Mouse (Mus musculus): ENCODE data around the gene Mapk8ip2. TPM values are rescaled to one million over a fixed set of nuclear protein-coding genes. Genes with fewer than 3 reads are reported as not detected.

Gene Mapk8ip2
- polyA plus RNA-seq, 1 experiment = 0.11 TPM

GRCm38 (mm10) chr15:89442486-89443070, 11.1 kb upstream of the Mapk8ip2 start:
- Histone ChIP-seq H3K27ac (ENCODE audit: control insufficient read depth, insufficient read depth, low read length) (no peak overlapping the region), H3K4me1 (replicated peaks; ENCODE audit: control insufficient read depth, insufficient read depth, low read length) (no peaks in the 10 kb centered on the region), H3K4me3 (ENCODE audit: control insufficient read depth, insufficient read depth, low read length) (no peak overlapping the region), H3K36me3 (ENCODE audit: control insufficient read depth, insufficient read depth, low read length) (no peaks in the 10 kb centered on the region), H3K27me3 (ENCODE audit: control insufficient read depth, insufficient read depth, low read length) (no peaks in the 10 kb centered on the region)
- no peak for DNase-seq
- TF ChIP-seq CTCF (IDR thresholded peaks at IDR 0.05; ENCODE audit: borderline replicate concordance, control insufficient read depth, extremely low read depth, insufficient read depth, low read length, poor library complexity) = no peak
- TF ChIP-seq POLR2A (IDR thresholded peaks at IDR 0.05; ENCODE audit: control insufficient read depth, extremely low read depth, insufficient read depth, low read length, poor library complexity) = no peak
- whole genome bisulfite sequencing = 59% methylated on average over 8 of the region's 8 CpGs

GRCm38 (mm10) chr15:89452906-89453864, 528 bp upstream of the Mapk8ip2 start:
- Histone ChIP-seq H3K36me3 (ENCODE audit: control insufficient read depth, insufficient read depth, low read length) (no peaks in the 10 kb centered on the region), H3K27ac (ENCODE audit: control insufficient read depth, insufficient read depth, low read length) (no peak overlapping the region), H3K4me1 (replicated peaks; ENCODE audit: control insufficient read depth, insufficient read depth, low read length) (peaks cover 8% of the 10 kb centered on the region), H3K4me3 (ENCODE audit: control insufficient read depth, insufficient read depth, low read length) (no peak overlapping the region), H3K27me3 (ENCODE audit: control insufficient read depth, insufficient read depth, low read length) (peaks cover 8% of the 10 kb centered on the region; the same call in 1 of the 2 replicates)
- WGBS = 7% methylated on average over 24 of the region's 24 CpGs
- peak; percentile 55 for DNase-seq
- TF ChIP-seq POLR2A (IDR thresholded peaks at IDR 0.05; ENCODE audit: control insufficient read depth, extremely low read depth, insufficient read depth, low read length, poor library complexity) (no peak), CTCF (IDR thresholded peaks at IDR 0.05; ENCODE audit: borderline replicate concordance, control insufficient read depth, extremely low read depth, insufficient read depth, low read length, poor library complexity) (no peak)

DNA sequence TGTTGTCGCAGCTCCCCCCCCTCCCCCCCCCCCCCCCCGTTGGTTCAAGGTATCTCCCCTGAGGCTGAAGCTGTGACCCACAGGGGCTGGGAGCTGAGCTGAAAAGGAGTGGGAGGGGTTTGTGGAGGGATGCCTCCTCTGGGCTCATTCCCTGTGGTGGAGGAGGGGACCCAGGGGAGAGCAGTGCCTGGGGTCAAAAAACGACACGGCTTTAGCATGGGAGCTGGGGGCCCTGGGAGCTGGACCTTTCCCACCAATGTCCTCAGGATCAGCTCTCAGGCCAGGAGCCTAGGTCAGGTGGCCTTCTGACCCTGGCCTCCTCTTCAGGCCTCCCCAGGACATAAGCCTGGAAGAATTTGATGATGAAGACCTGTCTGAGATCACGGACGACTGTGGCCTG, 1.1 kb downstream of the Mapk8ip2 start:
- 38% methylated on average over 6 of the region's 6 CpGs for WGBS
- DNase-seq = no peak
- no peaks in the 10 kb centered on the region for H3K36me3 ChIP-seq (ENCODE audit: control insufficient read depth, insufficient read depth, low read length)
- H3K4me3 ChIP-seq (ENCODE audit: control insufficient read depth, insufficient read depth, low read length) = no peak overlapping the region
- H3K27ac ChIP-seq (ENCODE audit: control insufficient read depth, insufficient read depth, low read length) = no peak overlapping the region
- H3K4me1 ChIP-seq (replicated peaks; ENCODE audit: control insufficient read depth, insufficient read depth, low read length) = peaks cover 13% of the 10 kb centered on the region
- TF ChIP-seq POLR2A (IDR thresholded peaks at IDR 0.05; ENCODE audit: control insufficient read depth, extremely low read depth, insufficient read depth, low read length, poor library complexity) = no peak
- no peak for TF ChIP-seq CTCF (IDR thresholded peaks at IDR 0.05; ENCODE audit: borderline replicate concordance, control insufficient read depth, extremely low read depth, insufficient read depth, low read length, poor library complexity)
- peaks cover 8% of the 10 kb centered on the region; the same call in 1 of the 2 replicates for H3K27me3 ChIP-seq (ENCODE audit: control insufficient read depth, insufficient read depth, low read length)

DNA sequence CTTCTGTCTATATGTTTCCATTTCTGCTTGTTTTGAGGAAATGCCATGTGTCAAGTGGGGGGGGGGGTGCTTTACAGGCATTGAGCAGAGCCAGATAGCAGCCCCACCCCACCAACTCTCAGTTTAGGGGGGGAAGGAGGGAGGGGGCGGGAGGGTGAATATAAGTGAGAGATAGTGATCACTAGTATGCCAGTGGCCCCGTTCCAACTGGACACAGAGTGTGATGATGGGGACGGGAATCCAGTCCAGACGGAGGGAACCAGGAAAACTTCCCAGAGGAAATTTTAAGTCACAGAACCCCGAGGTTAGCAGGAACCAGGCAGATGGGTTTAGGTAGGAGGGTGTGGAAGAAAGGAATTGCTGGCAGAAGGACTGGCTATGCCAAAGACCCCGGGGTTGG, 1.9 kb downstream of the Mapk8ip2 start:
- Histone ChIP-seq H3K27me3 (ENCODE audit: control insufficient read depth, insufficient read depth, low read length) (peaks cover 8% of the 10 kb centered on the region; the same call in 1 of the 2 replicates), H3K36me3 (ENCODE audit: control insufficient read depth, insufficient read depth, low read length) (no peaks in the 10 kb centered on the region), H3K27ac (ENCODE audit: control insufficient read depth, insufficient read depth, low read length) (no peak overlapping the region), H3K4me1 (replicated peaks; ENCODE audit: control insufficient read depth, insufficient read depth, low read length) (peaks cover 13% of the 10 kb centered on the region), H3K4me3 (ENCODE audit: control insufficient read depth, insufficient read depth, low read length) (no peak overlapping the region)
- no peak for TF ChIP-seq POLR2A (IDR thresholded peaks at IDR 0.05; ENCODE audit: control insufficient read depth, extremely low read depth, insufficient read depth, low read length, poor library complexity)
- no peak for TF ChIP-seq CTCF (IDR thresholded peaks at IDR 0.05; ENCODE audit: borderline replicate concordance, control insufficient read depth, extremely low read depth, insufficient read depth, low read length, poor library complexity)
- no peak for DNase-seq
- WGBS = 84% methylated on average over 6 of the region's 6 CpGs

- 7% methylated on average over 15 of the region's 15 CpGs for WGBS
- no peak overlapping the region for H3K27ac ChIP-seq (ENCODE audit: control insufficient read depth, insufficient read depth, low read length)
- H3K4me3 ChIP-seq (ENCODE audit: control insufficient read depth, insufficient read depth, low read length) = no peak overlapping the region
- peaks cover 8% of the 10 kb centered on the region for H3K4me1 ChIP-seq (replicated peaks; ENCODE audit: control insufficient read depth, insufficient read depth, low read length)
- TF ChIP-seq POLR2A (IDR thresholded peaks at IDR 0.05; ENCODE audit: control insufficient read depth, extremely low read depth, insufficient read depth, low read length, poor library complexity) (no peak), CTCF (IDR thresholded peaks at IDR 0.05; ENCODE audit: borderline replicate concordance, control insufficient read depth, extremely low read depth, insufficient read depth, low read length, poor library complexity) (no peak)
- peaks cover 2% of the 10 kb centered on the region; the same call in 1 of the 2 replicates for H3K27me3 ChIP-seq (ENCODE audit: control insufficient read depth, insufficient read depth, low read length)
- DNase-seq = no peak
- no peaks in the 10 kb centered on the region for H3K36me3 ChIP-seq (ENCODE audit: control insufficient read depth, insufficient read depth, low read length)
Measured at GRCm38 (mm10) chr15:89458942-89459341, 5.2 kb downstream of the Mapk8ip2 start.

DNA sequence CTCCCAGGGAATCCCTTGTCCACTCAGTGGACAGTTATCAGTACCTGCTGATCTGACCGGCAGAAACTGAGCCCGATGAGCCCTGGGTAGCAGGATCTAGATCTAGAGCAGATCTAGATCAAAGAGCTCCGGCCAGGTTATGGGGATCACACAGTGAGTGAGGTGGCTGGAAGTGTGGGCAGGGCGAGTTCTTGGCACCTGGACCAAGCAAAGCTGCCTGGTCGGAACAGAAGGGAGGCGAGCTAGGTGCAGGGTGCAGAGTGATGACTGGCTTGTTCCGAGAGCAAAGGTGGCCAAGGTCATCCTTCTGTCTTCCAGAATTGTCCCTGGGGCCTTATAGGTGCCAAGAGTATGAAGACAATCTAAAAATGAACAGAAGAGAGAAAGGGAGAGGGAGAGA, 6.1 kb downstream of the Mapk8ip2 start:
- Histone ChIP-seq H3K36me3 (ENCODE audit: control insufficient read depth, insufficient read depth, low read length) (no peaks in the 10 kb centered on the region), H3K27me3 (ENCODE audit: control insufficient read depth, insufficient read depth, low read length) (no peaks in the 10 kb centered on the region; the same call in 1 of the 2 replicates), H3K4me1 (replicated peaks; ENCODE audit: control insufficient read depth, insufficient read depth, low read length) (peaks cover 5% of the 10 kb centered on the region), H3K27ac (ENCODE audit: control insufficient read depth, insufficient read depth, low read length) (no peak overlapping the region), H3K4me3 (ENCODE audit: control insufficient read depth, insufficient read depth, low read length) (no peak overlapping the region)
- 89% methylated on average over 7 of the region's 7 CpGs for WGBS
- no peak for DNase-seq
- TF ChIP-seq POLR2A (IDR thresholded peaks at IDR 0.05; ENCODE audit: control insufficient read depth, extremely low read depth, insufficient read depth, low read length, poor library complexity) (no peak), CTCF (IDR thresholded peaks at IDR 0.05; ENCODE audit: borderline replicate concordance, control insufficient read depth, extremely low read depth, insufficient read depth, low read length, poor library complexity) (no peak)
